Mouse (Mus musculus) intestine, embryonic 14.5 days (tissue): Measurements from ENCODE around the gene Gpr155. TPM values are rescaled to one million over a fixed set of nuclear protein-coding genes. Genes with fewer than 3 reads are reported as not detected.

ENCODE experiments used
- ATAC-seq: fragments of 200-750 bp; cut with Nextera tagmentation; replicated peaks from 2 replicates; pipeline ENCODE4 v1.8.0; 2017; ENCODE audit warnings: low read depth, moderate number of reproducible peaks, moderate TSS enrichment, moderate library complexity; ENCODE audit not compliant: low FRiP score, low TSS enrichment
- DNase-seq: peaks from one replicate; pipeline ENCODE4 v3.0.0-alpha.2; 2018; ENCODE audit warnings: low spot score
- H3K27ac ChIP-seq: fragments of 300-500 bp; sonication (generic); 2 replicates; pipeline ENCODE4 v1.5.1; 2014; ENCODE audit warnings: low read depth, mild to moderate bottlenecking, control low read depth
- H3K27me3 ChIP-seq: fragments of 300-500 bp; sonication (generic); replicated peaks from 2 replicates; pipeline ENCODE4 v1.6.1; 2014; ENCODE audit warnings: low read length, control low read depth; ENCODE audit not compliant: control insufficient read depth, insufficient read depth
- H3K36me3 ChIP-seq: fragments of 300-500 bp; sonication (generic); 2 replicates; pipeline ENCODE4 v1.6.1; 2014; ENCODE audit warnings: low read length, control low read depth; ENCODE audit not compliant: control insufficient read depth, insufficient read depth
- H3K4me1 ChIP-seq: fragments of 300-500 bp; sonication (generic); replicated peaks from 2 replicates; pipeline ENCODE4 v1.6.1; 2014; ENCODE audit warnings: low read length, control low read depth, mixed read lengths; ENCODE audit not compliant: control insufficient read depth, insufficient read depth
- H3K4me2 ChIP-seq: fragments of 300-500 bp; sonication (generic); 2 replicates; pipeline ENCODE4 v1.6.1; 2014; ENCODE audit warnings: low read length
- H3K4me3 ChIP-seq: fragments of 300-500 bp; sonication (generic); 2 replicates; pipeline ENCODE4 v1.5.1; 2014; ENCODE audit warnings: low read depth, low read length, control low read depth, mixed read lengths
- H3K9ac ChIP-seq: fragments of 300-500 bp; sonication (generic); 2 replicates; pipeline ENCODE4 v1.6.1; 2014; ENCODE audit warnings: mild to moderate bottlenecking, low read length
- H3K9me3 ChIP-seq: fragments of 300-500 bp; sonication (generic); 2 replicates; pipeline ENCODE4 v1.6.1; 2016; ENCODE audit warnings: low read length, control low read depth; ENCODE audit not compliant: control insufficient read depth
- WGBS: fragments of 180-500 bp; shearing (Covaris S2); extraction: QIAGEN DNeasy Blood & Tissue Kit; methylation state at CpG from one replicate; pipeline ENCODE4 v1.1.7; 2014; 5-methylcytosine and 5-hydroxymethylcytosine counted together
- polyA plus RNA-seq: library from polyadenylated mRNA; unstranded; fragments of >200 nt; fragmentation: Nextera tagmentation; extraction: Ambion mirVana; gene quantifications from 2 replicates; pipeline ENCODE4 v1.2.1, GENCODE M21; 2014

The Gpr155 gene
- polyA plus RNA-seq, 1 experiment from 2014 or later = 5.0 TPM

DNA sequence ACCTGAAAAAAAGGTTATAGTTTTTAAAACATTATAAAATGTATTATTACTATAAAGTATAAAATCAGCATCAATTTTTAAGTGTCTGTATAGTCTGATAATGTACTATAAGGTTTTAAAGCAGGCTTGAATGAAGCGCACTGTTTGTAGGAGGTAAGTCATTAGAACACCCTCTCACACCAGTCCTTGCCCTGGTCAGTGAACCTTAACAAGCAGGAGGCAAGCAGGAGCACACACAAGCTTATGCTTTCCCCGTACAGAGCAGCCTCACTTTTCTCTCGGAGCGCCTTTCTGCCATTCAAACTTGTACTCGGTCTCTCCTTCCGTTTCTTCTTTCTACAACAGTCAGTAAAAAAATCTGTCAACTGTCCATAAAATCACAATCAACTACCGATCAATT, 80.4 kb downstream of the Gpr155 start:
- Histone ChIP-seq H3K4me3 (no peak overlapping the region), H3K9ac (no peak overlapping the region), H3K4me1 (peaks cover under 1% of the 10 kb centered on the region; the same call in 1 of the 2 replicates), H3K9me3 (no peaks in the 10 kb centered on the region), H3K27ac (no peak overlapping the region), H3K4me2 (no peak overlapping the region), H3K36me3 (peaks cover 71% of the 10 kb centered on the region), H3K27me3 (no peaks in the 10 kb centered on the region)
- ATAC-seq (no peak), DNase-seq (no peak)
- WGBS = 93% methylated on average over 7 of the region's 7 CpGs

GRCm38 (mm10) chr2:73304506-73304905, 81.9 kb downstream of the Gpr155 start:
- H3K36me3 ChIP-seq = peaks cover 70% of the 10 kb centered on the region
- ATAC-seq = no peak
- 82% methylated on average over 5 of the region's 5 CpGs for WGBS
- H3K9ac ChIP-seq = no peak overlapping the region
- no peaks in the 10 kb centered on the region for H3K9me3 ChIP-seq
- H3K4me1 ChIP-seq = no peaks in the 10 kb centered on the region
- no peak overlapping the region for H3K4me2 ChIP-seq
- no peak for DNase-seq
- no peak overlapping the region for H3K27ac ChIP-seq
- no peak overlapping the region for H3K4me3 ChIP-seq
- H3K27me3 ChIP-seq = no peaks in the 10 kb centered on the region

DNA sequence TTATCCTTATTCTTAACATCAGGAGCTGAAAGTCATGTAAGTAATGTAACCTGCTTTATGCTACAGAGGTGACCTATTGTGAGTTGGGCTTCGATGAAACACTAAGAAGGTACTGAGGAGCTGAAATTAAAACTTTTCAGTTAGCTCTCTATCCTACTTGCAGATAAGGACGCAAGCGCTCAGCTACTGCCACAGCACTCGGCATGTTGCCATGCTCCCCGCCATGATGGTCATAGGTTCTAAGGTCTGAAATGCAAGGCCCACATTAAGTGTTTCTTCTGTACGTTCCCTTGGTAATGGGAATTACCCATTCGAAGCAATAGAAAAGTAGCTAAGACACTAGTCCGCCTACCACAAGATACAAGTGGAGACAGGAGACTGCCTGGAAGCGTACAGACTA, 83.7 kb downstream of the Gpr155 start:
- Histone ChIP-seq H3K4me2 (no peak overlapping the region), H3K9me3 (no peaks in the 10 kb centered on the region), H3K27me3 (no peaks in the 10 kb centered on the region), H3K36me3 (peaks cover 68% of the 10 kb centered on the region), H3K9ac (no peak overlapping the region), H3K4me1 (no peaks in the 10 kb centered on the region), H3K4me3 (no peak overlapping the region), H3K27ac (no peak overlapping the region)
- DNase-seq (no peak), ATAC-seq (no peak)
- WGBS = 93% methylated on average over 9 of the region's 9 CpGs

DNA sequence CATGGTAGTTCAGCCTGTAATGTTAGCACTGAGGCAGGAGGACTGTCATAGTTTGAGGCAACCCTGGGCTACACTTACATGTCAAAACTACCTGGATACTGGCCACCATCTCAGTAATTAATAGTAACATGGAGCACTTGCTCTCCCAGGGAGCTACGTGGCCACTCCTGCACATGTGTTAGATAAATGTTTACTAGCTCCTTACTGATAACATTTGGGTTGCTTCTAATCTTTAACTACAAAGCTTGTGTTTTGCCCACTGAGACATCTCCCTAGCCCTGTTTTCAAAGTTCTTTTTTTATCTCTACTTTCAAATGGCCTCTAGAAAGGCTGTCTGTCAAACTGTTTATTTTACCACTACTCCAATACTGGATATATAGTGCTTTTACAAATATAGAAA, 84.4 kb downstream of the Gpr155 start:
- Histone ChIP-seq H3K9ac (no peak overlapping the region), H3K4me2 (no peak overlapping the region), H3K27me3 (no peaks in the 10 kb centered on the region), H3K4me1 (no peaks in the 10 kb centered on the region), H3K9me3 (no peaks in the 10 kb centered on the region), H3K27ac (no peak overlapping the region), H3K4me3 (no peak overlapping the region), H3K36me3 (peaks cover 67% of the 10 kb centered on the region)
- 53% methylated on average over 1 of the region's 1 CpGs for WGBS
- DNase-seq = no peak
- ATAC-seq = no peak

- ATAC-seq = no peak
- H3K4me2 ChIP-seq = no peak overlapping the region
- no peaks in the 10 kb centered on the region for H3K4me1 ChIP-seq
- WGBS = 87% methylated on average over 3 of the region's 3 CpGs
- no peak overlapping the region for H3K9ac ChIP-seq
- H3K4me3 ChIP-seq = no peak overlapping the region
- H3K36me3 ChIP-seq = peaks cover 53% of the 10 kb centered on the region
- H3K27ac ChIP-seq = no peak overlapping the region
- no peaks in the 10 kb centered on the region for H3K9me3 ChIP-seq
- H3K27me3 ChIP-seq = no peaks in the 10 kb centered on the region
- no peak for DNase-seq
Measured at GRCm38 (mm10) chr2:73298841-73299240, 87.5 kb downstream of the Gpr155 start.

DNA sequence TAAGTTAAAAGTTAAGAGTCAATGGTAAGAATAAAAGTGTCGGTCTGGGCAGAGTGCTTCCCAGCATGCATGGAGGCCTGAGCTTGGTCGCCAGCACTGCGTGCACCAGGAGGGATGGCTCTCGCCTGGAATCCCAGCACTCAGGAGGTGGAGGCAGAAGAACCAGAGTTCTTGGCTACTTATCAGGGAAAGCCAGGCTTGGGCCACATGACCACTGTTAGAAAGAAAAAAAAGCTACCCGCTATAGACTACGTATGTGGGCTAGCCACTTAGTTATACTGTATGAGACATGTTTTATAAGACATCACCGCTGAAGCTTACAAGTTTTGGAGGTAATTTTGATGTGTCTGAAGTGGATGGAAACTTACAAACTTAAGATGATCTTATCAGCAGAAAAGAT, 88.2 kb downstream of the Gpr155 start:
- Histone ChIP-seq H3K36me3 (peaks cover 48% of the 10 kb centered on the region), H3K4me2 (no peak overlapping the region), H3K27me3 (no peaks in the 10 kb centered on the region), H3K9ac (no peak overlapping the region), H3K4me3 (no peak overlapping the region), H3K4me1 (no peaks in the 10 kb centered on the region), H3K27ac (no peak overlapping the region), H3K9me3 (no peaks in the 10 kb centered on the region)
- DNase-seq (no peak), ATAC-seq (no peak)
- 91% methylated on average over 7 of the region's 7 CpGs for whole genome bisulfite sequencing

DNA sequence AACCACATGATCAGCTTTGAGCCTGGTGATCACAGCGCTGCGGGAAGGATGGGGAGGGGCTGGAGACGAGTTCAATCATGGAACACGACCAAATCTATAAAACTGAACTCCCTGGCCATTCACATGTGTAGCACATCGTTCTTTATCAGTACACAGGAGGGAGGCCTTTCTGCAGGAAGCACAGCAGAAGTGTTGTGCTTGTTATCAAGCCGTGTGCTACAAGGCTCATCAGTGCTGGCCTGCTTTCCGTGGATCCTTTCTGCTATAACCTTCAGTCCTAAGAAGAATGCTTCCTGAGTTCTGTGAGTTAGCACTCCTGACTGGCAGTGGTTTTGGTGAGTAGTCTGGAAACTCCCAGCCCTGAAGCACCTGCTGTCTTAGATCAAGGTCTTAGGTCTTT, 91.3 kb downstream of the Gpr155 start:
- H3K4me3 ChIP-seq = no peak overlapping the region
- H3K9me3 ChIP-seq = no peaks in the 10 kb centered on the region
- H3K36me3 ChIP-seq = peaks cover 55% of the 10 kb centered on the region
- no peak overlapping the region for H3K27ac ChIP-seq
- H3K4me2 ChIP-seq = no peak overlapping the region
- no peaks in the 10 kb centered on the region for H3K4me1 ChIP-seq
- H3K9ac ChIP-seq = no peak overlapping the region
- no peaks in the 10 kb centered on the region for H3K27me3 ChIP-seq
- ATAC-seq (no peak), DNase-seq (no peak)
- 79% methylated on average over 7 of the region's 7 CpGs for WGBS

Other genes with a start within 250 kb of the Gpr155 start
- 92.0 and 94.6 TPM in 2 replicates for gene Ola1, start 167.6 kb downstream of the Gpr155 start, polyA plus RNA-seq
- gene Sp9, start 114.6 kb downstream of the Gpr155 start, polyA plus RNA-seq = not detected in 2 replicates
- gene Scrn3, start 74.0 kb downstream of the Gpr155 start, polyA plus RNA-seq = 12.2 and 12.6 TPM in 2 replicates
- 22.3 and 24.5 TPM in 2 replicates for gene Cir1, start 73.9 kb downstream of the Gpr155 start, polyA plus RNA-seq
- gene Wipf1, start 143.2 kb upstream of the Gpr155 start, polyA plus RNA-seq = 13.6 and 14.4 TPM in 2 replicates
- gene Chrna1, start 193.8 kb upstream of the Gpr155 start, polyA plus RNA-seq = 0.08 and 0.20 TPM in 2 replicates